Mouse (Mus musculus): ENCODE measurements at regions not wholly inside any gene's neighbourhood (a gene's known extent, or its start where the extent isn't known, plus 50 kb on each side); places are given as distances from the start of the nearest gene placed in this dataset.

DNA sequence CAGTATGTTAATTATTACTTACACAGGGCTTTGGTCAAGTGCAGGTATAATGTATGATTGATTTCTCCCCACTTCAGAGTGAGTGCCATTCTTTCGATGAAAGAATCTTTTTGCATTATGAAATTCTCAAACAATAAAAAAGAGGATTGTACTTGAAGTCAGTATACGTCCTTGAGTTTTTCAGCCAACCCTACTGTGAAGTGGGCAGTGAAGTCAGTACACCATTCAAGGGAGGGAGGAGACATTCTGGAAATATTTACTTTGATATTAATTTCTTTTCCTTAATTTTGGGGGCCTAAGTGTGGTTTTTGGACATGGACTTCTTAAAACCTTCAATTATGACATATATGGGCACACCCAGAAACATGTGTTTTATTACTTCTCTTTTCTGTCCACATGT, 586.2 kb upstream of the Nrsn1 start:
- no peak overlapping the region for H3K9ac ChIP-seq (replicated peaks; ENCODE audit: low read length)
- WGBS: 91% methylated on average over 2 of the region's 2 CpGs
- H3K27me3 ChIP-seq (ENCODE audit: control insufficient read depth, insufficient read depth, low read length): no peaks in the 10 kb centered on the region
- ATAC-seq (replicated peaks; ENCODE audit: insufficient number of reproducible peaks, low FRiP score, low TSS enrichment, low read depth) (no peak), DNase-seq (ENCODE audit: low spot score) (no peak)
- no peaks in the 10 kb centered on the region for H3K36me3 ChIP-seq (replicated peaks; ENCODE audit: control insufficient read depth, insufficient read depth, low read depth, low read length)
- no peak overlapping the region for H3K4me3 ChIP-seq (ENCODE audit: low read depth, low read length)
- H3K27ac ChIP-seq (replicated peaks; ENCODE audit: low read depth, low read length): no peak overlapping the region
- H3K4me1 ChIP-seq (ENCODE audit: control insufficient read depth, insufficient read depth, low read length): no peaks in the 10 kb centered on the region
- no peaks in the 10 kb centered on the region for H3K9me3 ChIP-seq (replicated peaks; ENCODE audit: control insufficient read depth, low read length)
- H3K4me2 ChIP-seq (ENCODE audit: low read depth, low read length): no peak overlapping the region

DNA sequence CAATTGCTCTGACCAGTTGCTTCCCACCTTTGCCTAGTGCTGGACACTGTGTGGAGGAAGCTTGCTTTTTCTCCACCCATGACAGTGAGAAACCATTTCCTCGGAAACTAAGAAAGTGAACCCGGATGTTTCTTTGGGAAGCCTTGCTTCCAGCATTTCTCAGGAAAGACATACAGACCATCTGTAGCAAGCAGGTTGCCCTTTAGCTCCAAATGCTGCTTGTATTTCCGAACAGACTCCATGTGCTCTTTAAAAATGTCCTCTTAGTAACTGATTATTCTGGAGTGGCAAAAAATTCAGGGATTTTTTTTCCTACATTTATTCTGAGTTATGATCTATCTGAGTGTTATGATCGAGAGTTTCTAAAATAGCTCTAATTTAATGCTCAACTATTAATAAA, 577.9 kb upstream of the Nrsn1 start:
- Histone ChIP-seq H3K9ac (replicated peaks; ENCODE audit: low read length) (no peak overlapping the region), H3K9me3 (replicated peaks; ENCODE audit: control insufficient read depth, low read length) (no peaks in the 10 kb centered on the region), H3K27me3 (ENCODE audit: control insufficient read depth, insufficient read depth, low read length) (no peaks in the 10 kb centered on the region), H3K27ac (replicated peaks; ENCODE audit: low read depth, low read length) (no peak overlapping the region), H3K4me1 (ENCODE audit: control insufficient read depth, insufficient read depth, low read length) (no peaks in the 10 kb centered on the region), H3K4me3 (ENCODE audit: low read depth, low read length) (no peak overlapping the region), H3K36me3 (replicated peaks; ENCODE audit: control insufficient read depth, insufficient read depth, low read depth, low read length) (no peaks in the 10 kb centered on the region), H3K4me2 (ENCODE audit: low read depth, low read length) (no peak overlapping the region)
- 83% methylated on average over 4 of the region's 4 CpGs for WGBS
- ATAC-seq (replicated peaks; ENCODE audit: insufficient number of reproducible peaks, low FRiP score, low TSS enrichment, low read depth): no peak
- no peak for DNase-seq (ENCODE audit: low spot score)

GRCm38 (mm10) chr13:25838237-25838636, 567.9 kb upstream of the Nrsn1 start:
- no peak overlapping the region for H3K4me2 ChIP-seq (ENCODE audit: low read depth, low read length)
- H3K9me3 ChIP-seq (replicated peaks; ENCODE audit: control insufficient read depth, low read length): no peaks in the 10 kb centered on the region
- DNase-seq (ENCODE audit: low spot score) (no peak), ATAC-seq (replicated peaks; ENCODE audit: insufficient number of reproducible peaks, low FRiP score, low TSS enrichment, low read depth) (no peak)
- no peak overlapping the region for H3K27ac ChIP-seq (replicated peaks; ENCODE audit: low read depth, low read length)
- no peaks in the 10 kb centered on the region for H3K36me3 ChIP-seq (replicated peaks; ENCODE audit: control insufficient read depth, insufficient read depth, low read depth, low read length)
- H3K4me3 ChIP-seq (ENCODE audit: low read depth, low read length): no peak overlapping the region
- H3K9ac ChIP-seq (replicated peaks; ENCODE audit: low read length): no peak overlapping the region
- 86% methylated on average over 4 of the region's 4 CpGs for WGBS
- no peaks in the 10 kb centered on the region for H3K27me3 ChIP-seq (ENCODE audit: control insufficient read depth, insufficient read depth, low read length)
- H3K4me1 ChIP-seq (ENCODE audit: control insufficient read depth, insufficient read depth, low read length): no peaks in the 10 kb centered on the region; the same call in 1 of the 2 replicates

DNA sequence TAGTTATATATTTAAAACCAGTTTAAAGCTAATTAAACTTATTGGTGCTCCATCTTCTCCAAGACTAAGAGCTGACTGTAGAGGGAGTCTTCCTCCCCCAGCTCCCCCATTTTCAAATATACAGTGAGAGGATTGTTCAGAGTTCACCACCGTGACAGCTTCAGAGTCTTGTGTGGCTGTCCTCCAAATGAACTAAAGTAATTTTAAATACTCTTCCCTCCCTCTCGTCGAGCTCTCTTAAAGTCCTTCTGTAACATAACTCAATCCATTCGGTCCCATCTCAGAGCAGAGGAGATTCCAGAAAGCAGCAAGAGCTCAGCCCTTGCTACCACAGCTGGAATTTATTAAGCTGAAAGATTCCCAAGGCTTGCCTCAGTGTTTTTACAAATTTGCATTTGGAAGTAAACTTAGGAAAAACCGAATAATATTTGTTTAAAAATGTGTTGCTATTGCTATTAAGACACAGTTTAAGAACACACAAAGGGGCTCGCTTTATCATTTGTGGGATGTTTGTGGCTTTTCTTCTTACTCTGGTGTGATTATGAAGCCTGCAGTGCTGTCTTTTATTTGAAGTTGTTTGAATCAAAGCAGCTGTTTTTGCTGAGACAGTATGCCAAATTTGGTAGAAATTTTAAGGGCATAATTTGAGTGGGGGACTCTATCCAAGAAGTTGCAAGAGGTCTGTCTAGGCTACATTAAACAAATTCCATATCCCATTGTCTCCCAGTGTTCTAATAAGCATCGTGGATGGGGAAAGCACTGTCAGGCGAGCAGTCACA, 559.0 kb upstream of the Nrsn1 start:
- Histone ChIP-seq H3K4me1 (ENCODE audit: control insufficient read depth, insufficient read depth, low read length) (no peaks in the 10 kb centered on the region), H3K9me3 (replicated peaks; ENCODE audit: control insufficient read depth, low read length) (no peaks in the 10 kb centered on the region), H3K4me3 (ENCODE audit: low read depth, low read length) (no peak overlapping the region), H3K9ac (replicated peaks; ENCODE audit: low read length) (no peak overlapping the region), H3K27ac (replicated peaks; ENCODE audit: low read depth, low read length) (no peak overlapping the region), H3K27me3 (ENCODE audit: control insufficient read depth, insufficient read depth, low read length) (no peaks in the 10 kb centered on the region), H3K4me2 (ENCODE audit: low read depth, low read length) (no peak overlapping the region), H3K36me3 (replicated peaks; ENCODE audit: control insufficient read depth, insufficient read depth, low read depth, low read length) (no peaks in the 10 kb centered on the region)
- WGBS: 29% methylated on average over 8 of the region's 8 CpGs
- DNase-seq (ENCODE audit: low spot score): peak; percentile 79
- peak; percentile 52; the same call in 1 of the 2 replicates for ATAC-seq (replicated peaks; ENCODE audit: insufficient number of reproducible peaks, low FRiP score, low TSS enrichment, low read depth)

GRCm38 (mm10) chr13:25808564-25809253, 538.4 kb upstream of the Nrsn1 start:
- Histone ChIP-seq H3K9me3 (replicated peaks; ENCODE audit: control insufficient read depth, low read length) (no peaks in the 10 kb centered on the region), H3K27me3 (ENCODE audit: control insufficient read depth, insufficient read depth, low read length) (no peaks in the 10 kb centered on the region), H3K27ac (replicated peaks; ENCODE audit: low read depth, low read length) (no peak overlapping the region), H3K4me1 (ENCODE audit: control insufficient read depth, insufficient read depth, low read length) (no peaks in the 10 kb centered on the region), H3K4me2 (ENCODE audit: low read depth, low read length) (no peak overlapping the region), H3K4me3 (ENCODE audit: low read depth, low read length) (no peak overlapping the region), H3K36me3 (replicated peaks; ENCODE audit: control insufficient read depth, insufficient read depth, low read depth, low read length) (no peaks in the 10 kb centered on the region), H3K9ac (replicated peaks; ENCODE audit: low read length) (no peak overlapping the region)
- ATAC-seq (replicated peaks; ENCODE audit: insufficient number of reproducible peaks, low FRiP score, low TSS enrichment, low read depth) (no peak), DNase-seq (ENCODE audit: low spot score) (no peak)
- 87% methylated on average over 2 of the region's 2 CpGs for WGBS

DNA sequence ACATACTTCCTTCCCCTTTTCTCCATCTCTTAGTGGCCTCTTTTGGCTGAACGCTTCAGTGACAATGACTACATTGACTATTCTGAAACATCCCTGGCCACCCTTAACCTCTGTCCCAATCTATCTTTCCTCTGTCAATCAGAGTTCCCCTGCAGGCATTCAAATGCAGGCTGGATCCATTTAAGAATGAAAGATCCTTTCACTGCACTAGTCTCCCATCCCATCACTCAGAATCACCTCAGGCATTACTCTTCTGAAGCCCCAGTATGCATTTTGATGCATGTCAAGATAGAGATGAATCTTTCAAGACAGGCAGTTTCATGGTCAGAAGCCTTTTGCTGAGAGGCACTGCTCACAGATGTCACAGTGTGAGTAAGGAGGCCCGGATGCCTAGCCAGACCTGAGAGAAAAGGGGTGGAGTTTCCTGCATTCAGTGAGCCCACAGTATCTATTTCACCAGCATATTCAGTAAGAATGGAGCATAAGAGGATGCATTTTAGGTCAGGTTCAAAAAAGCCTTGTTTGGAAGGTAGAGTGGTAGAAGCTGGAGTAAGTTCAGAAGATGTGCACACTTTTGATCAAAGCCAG, 523.0 kb upstream of the Nrsn1 start:
- H3K27ac ChIP-seq (replicated peaks; ENCODE audit: low read depth, low read length): no peak overlapping the region
- H3K4me3 ChIP-seq (ENCODE audit: low read depth, low read length): no peak overlapping the region
- H3K9me3 ChIP-seq (replicated peaks; ENCODE audit: control insufficient read depth, low read length): no peaks in the 10 kb centered on the region
- DNase-seq (ENCODE audit: low spot score) (peak; percentile 7), ATAC-seq (replicated peaks; ENCODE audit: insufficient number of reproducible peaks, low FRiP score, low TSS enrichment, low read depth) (no peak)
- no peaks in the 10 kb centered on the region for H3K27me3 ChIP-seq (ENCODE audit: control insufficient read depth, insufficient read depth, low read length)
- H3K4me1 ChIP-seq (ENCODE audit: control insufficient read depth, insufficient read depth, low read length): no peaks in the 10 kb centered on the region
- H3K36me3 ChIP-seq (replicated peaks; ENCODE audit: control insufficient read depth, insufficient read depth, low read depth, low read length): no peaks in the 10 kb centered on the region
- WGBS: 22% methylated on average over 2 of the region's 2 CpGs
- no peak overlapping the region for H3K4me2 ChIP-seq (ENCODE audit: low read depth, low read length)
- H3K9ac ChIP-seq (replicated peaks; ENCODE audit: low read length): no peak overlapping the region

GRCm38 (mm10) chr13:25781161-25781560, 510.9 kb upstream of the Nrsn1 start:
- no peak for ATAC-seq (replicated peaks; ENCODE audit: insufficient number of reproducible peaks, low FRiP score, low TSS enrichment, low read depth)

DNA sequence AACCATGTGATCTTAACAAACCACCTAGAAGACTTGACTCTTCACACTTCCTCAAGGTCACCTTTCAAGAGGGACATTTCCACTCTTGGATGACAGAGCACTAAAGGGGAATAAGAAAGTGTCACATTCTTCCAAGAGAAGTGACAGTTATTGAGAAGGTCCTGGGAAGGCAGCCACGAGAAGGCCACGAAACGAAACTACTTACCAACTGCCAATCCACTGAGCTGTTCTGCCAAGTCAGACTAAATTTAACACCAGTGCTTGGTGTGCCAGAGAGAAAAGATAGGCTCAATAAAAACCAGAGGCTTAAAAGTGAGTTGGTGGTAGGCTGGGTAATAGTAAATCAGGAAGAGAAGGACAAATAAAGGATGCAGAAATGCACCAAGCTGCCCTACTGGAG, 507.4 kb upstream of the Nrsn1 start:
- H3K9ac ChIP-seq (replicated peaks; ENCODE audit: low read length): no peak overlapping the region

More at GRCm38 (mm10) chr13:25781161-25781560, 510.9 kb upstream of the Nrsn1 start:
- Histone ChIP-seq H3K27me3 (ENCODE audit: control insufficient read depth, insufficient read depth, low read length) (no peaks in the 10 kb centered on the region), H3K4me3 (ENCODE audit: low read depth, low read length) (no peak overlapping the region), H3K36me3 (replicated peaks; ENCODE audit: control insufficient read depth, insufficient read depth, low read depth, low read length) (no peaks in the 10 kb centered on the region), H3K9ac (replicated peaks; ENCODE audit: low read length) (no peak overlapping the region), H3K4me2 (ENCODE audit: low read depth, low read length) (no peak overlapping the region), H3K4me1 (ENCODE audit: control insufficient read depth, insufficient read depth, low read length) (no peaks in the 10 kb centered on the region), H3K27ac (replicated peaks; ENCODE audit: low read depth, low read length) (no peak overlapping the region), H3K9me3 (replicated peaks; ENCODE audit: control insufficient read depth, low read length) (no peaks in the 10 kb centered on the region)
- no peak for DNase-seq (ENCODE audit: low spot score)
- 85% methylated on average over 5 of the region's 5 CpGs for whole genome bisulfite sequencing

More for the DNA sequence above, 507.4 kb upstream of the Nrsn1 start:
- 88% methylated on average over 3 of the region's 3 CpGs for WGBS
- no peaks in the 10 kb centered on the region for H3K9me3 ChIP-seq (replicated peaks; ENCODE audit: control insufficient read depth, low read length)
- no peak overlapping the region for H3K4me2 ChIP-seq (ENCODE audit: low read depth, low read length)
- H3K36me3 ChIP-seq (replicated peaks; ENCODE audit: control insufficient read depth, insufficient read depth, low read depth, low read length): no peaks in the 10 kb centered on the region
- H3K4me1 ChIP-seq (ENCODE audit: control insufficient read depth, insufficient read depth, low read length): no peaks in the 10 kb centered on the region
- ATAC-seq (replicated peaks; ENCODE audit: insufficient number of reproducible peaks, low FRiP score, low TSS enrichment, low read depth): no peak
- no peak overlapping the region for H3K27ac ChIP-seq (replicated peaks; ENCODE audit: low read depth, low read length)
- DNase-seq (ENCODE audit: low spot score): no peak
- H3K27me3 ChIP-seq (ENCODE audit: control insufficient read depth, insufficient read depth, low read length): no peaks in the 10 kb centered on the region
- no peak overlapping the region for H3K4me3 ChIP-seq (ENCODE audit: low read depth, low read length)

All from embryonic facial prominence, embryonic 11.5 days (tissue).